Mouse (Mus musculus) heart, postnatal 14 days (tissue): Measurements from ENCODE around the gene Zfp708. TPM values are rescaled to one million over a fixed set of nuclear protein-coding genes. Genes with fewer than 3 reads are reported as not detected.
A peak's percentile ranks its signal among the peaks of the same experiment; 100 is the strongest.
"Not testable (repeated sequence)": the region's sequence is repeated elsewhere in the genome, so short reads cannot be mapped to it uniquely, and the experiment has no call there.

ENCODE experiments used
- DNase-seq, 2 experiments: peaks; one replicate each; pipeline ENCODE4 v3.0.0; 2021 to 2022
- intact Hi-C: fragments of 180-260 bp; cut with DNase I; formaldehyde crosslinking; loops from one replicate; pipeline ENCODE4 v1.15.1; 2025
- long read RNA-seq, 2 experiments: library from polyadenylated mRNA; stranded (forward); transcript quantifications; one replicate each; pipeline ENCODE4 v2.0.0; 2021
- total RNA-seq, 2 experiments: library from RNA; stranded (reverse); gene quantifications; 2 replicates each; pipeline ENCODE4 v1.2.3; 2021

Zfp708 gene
- 1 to 10 TPM in 1 of 2 experiments, under 1 TPM in 1; 1.00 to 1.4 TPM for total RNA-seq
- long read RNA-seq, experiment 1, partial matches to known transcripts = 0 of 1 reads
- long read RNA-seq, experiment 1, other reads (novel, unspliced or antisense) = 0 of 1 reads
- long read RNA-seq, experiment 2, partial matches to known transcripts = 0 of 1 reads
- long read RNA-seq, experiment 2, other reads (novel, unspliced or antisense) = 0 of 1 reads

DNA sequence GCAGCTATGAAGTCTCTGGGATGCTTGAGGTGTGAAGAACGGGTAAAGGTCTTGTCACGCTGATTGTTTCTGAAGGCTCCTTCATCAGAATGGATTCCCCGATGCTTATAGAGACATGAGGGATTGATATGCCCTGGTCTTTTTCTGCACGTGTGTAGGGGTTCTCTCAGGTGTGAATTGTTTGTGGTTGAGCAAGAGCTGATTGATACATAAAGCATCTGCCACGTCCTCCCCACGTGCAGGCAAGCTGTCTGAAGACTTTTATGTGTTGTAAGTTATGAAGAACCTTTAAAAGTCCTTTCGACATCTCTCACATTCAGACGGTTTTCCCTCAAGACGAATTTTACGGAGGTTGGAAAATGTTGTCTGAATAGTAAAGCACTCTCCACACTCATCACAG lies at the start of gene Zfp708:
Gene Zfp708 (minus strand): TSS at position 101 of the 400 bp plus-strand sequence.
- no peak for DNase-seq
- intact Hi-C loops = no loop called here

DNA sequence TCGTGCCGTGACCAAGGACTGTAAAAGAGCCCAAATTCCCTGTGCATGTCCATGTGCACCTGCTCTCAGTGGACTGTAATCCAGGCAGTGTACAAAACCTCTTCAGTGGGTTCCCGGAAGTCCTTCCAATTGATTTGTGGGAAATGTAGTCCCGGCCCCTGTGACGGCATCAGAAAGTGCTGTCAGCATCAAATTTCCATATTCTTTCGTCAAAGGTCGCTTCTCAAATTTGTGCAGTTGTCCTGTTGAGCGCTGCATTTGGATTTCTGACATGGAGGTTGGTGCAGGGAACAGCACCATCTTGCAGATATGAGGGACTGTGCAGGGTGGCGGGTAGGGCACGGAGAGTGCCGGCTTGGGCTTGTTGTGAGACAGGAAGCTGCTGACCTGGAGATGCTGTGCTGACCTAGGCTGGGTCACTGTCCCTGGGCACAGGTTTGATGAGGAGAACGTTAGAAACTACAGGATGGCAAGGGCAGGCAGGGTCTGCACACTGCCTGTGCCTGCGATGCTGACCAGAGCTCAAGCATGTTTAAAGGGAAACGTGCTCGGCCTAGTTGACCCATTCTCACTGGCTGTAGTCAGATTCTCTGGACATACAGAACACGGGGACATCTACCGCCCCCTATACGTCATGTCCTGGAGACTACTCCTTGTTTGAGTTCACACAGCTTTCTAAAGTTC lies 30.4 kb upstream of the Zfp708 start:
- DNase-seq = peak; percentile 64 to 85
- intact Hi-C loops = loop anchor here (5.0 to 10.0 kb wide), 2 partner anchors 46 to 177 kb away; partner anchors contain the start of gene Zfp457

DNA sequence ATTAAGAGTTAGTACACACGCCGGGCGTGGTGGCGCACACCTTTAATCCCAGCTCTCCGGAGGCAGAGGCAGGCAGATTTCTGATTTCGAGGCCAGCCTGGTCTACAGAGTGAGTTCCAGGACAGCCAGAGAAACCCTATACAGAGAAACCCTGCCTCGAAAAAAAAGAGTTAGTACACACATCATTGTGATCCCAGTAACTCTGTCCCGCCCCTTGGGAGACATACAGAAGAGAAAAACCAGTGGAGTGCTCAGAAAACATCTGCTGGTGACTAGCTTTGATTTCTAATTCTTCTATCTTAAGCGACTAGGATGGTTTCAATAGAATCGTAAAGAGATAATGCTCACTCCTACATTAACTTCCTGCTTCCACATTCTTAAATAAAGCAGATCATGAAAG lies 29.7 kb upstream of the Zfp708 start:
- not testable (repeated sequence) for DNase-seq
- intact Hi-C loops = loop anchor here (5.0 to 10.0 kb wide), 2 partner anchors 45 to 177 kb away; partner anchors contain the start of gene Zfp457

DNA sequence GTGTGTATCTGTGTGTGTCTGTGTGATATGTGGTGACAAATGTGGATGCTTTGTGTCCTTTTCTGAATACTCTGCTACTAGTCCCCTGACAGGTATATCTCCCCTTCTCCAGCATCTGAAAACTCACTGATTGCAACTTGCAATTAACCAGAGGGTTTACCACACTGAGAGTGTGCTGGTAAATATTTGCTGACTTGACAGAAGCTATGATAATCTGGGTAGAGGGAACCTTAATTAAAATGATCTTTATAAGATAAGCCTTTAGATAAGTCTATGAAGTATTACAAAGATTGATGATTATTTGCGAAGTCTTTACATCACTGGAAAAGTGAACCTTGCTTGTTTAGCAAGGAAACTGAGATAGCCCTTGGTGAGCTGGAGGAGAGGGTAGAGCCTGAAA lies 26.7 kb upstream of the Zfp708 start:
- no peak for DNase-seq
- intact Hi-C loops = loop anchor here (10.0 kb wide), 1 partner anchor 180 kb away; the partner anchor contains the start of gene Zfp457

DNA sequence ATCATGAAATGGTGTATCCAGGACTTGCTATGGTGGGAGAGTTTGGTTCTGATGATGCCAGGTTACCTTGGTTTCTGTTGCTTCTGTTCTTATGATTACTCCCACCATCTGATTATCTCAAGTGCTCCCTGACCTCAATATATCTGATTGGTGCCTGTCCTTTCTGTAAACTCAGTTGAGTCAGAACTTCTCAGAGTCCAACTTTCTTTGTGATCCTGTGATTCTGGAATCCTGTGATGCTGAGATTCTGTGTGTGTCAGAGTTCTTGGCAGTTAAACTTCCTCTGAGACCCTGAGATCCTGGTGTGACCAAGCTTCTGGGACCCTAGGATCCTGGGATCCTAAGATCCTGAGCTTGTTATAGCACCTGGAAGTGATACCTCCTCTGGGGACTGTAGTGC lies 23.6 kb upstream of the Zfp708 start, which contains the start of gene Zfp759:
Gene Zfp759 (plus strand): TSS at position 301 of the 400 bp plus-strand sequence.
- not testable (repeated sequence) for DNase-seq
- intact Hi-C loops = loop anchor here (10.0 kb wide), 1 partner anchor 183 kb away; the partner anchor contains the start of gene Zfp457

DNA sequence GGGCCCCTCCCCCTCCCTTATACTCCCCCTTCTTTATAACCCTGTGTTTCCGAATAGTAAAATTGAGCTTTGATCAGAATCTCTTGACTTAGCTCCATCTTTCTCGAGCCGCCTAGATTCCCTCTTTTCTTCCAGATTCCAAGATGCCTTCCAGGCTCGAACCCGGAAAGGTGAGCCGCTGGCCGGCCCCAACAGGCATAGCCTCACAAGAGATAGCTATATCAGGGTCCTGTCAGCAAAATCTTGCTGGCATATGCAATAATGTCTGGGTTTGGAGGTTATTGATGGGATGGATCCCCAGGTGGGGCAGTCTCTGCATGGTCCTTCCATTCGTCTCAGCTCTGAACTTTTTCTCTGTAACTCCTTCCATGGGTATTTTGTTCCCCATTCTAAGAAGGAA lies 18.4 kb upstream of the Zfp708 start, which contains the start of gene Rslcan18:
Gene Rslcan18 (minus strand): TSS at position 101 of the 400 bp plus-strand sequence.
- DNase-seq, intact Hi-C loops: not testable (repeated sequence)

DNA sequence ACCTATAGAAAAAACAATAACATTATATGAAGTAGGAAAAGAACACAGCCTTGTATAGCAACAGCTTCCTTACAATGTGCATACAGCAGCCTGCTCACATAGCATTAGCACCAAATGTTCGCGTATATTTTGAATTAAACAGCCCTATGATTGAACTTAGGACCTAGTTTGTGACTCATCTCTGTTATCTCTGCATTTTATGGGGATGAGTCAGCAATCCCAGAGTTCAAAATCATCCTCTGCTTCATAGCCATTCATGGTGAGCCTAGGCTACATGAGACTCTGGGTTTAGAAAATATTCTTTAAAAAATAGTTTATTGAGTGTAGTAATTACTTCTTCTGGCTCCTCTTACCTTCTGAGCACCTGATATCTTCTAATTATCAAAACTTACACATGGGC lies 15.5 kb upstream of the Zfp708 start:
- no peak for DNase-seq
- intact Hi-C loops = no loop called here

DNA sequence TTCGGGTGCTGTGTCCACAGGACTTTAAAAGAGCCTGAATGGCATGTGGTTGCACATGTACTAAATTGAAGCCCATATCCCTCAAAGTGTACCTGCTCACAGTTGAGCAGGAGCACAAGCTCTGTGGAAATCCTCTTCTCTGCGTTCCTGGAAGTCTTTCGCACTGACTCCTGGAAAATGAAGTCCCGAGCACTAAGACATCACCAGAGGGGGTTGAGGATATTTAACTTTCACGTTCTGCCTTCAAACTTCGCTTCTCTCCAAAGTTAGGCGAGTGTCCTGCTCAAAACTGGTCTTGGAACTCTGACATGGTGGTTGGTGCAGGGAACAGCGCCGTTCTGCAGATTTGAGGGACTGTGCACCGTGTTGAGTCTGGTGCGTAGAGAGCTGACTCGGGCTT lies 14.3 kb upstream of the Zfp708 start:
- intact Hi-C loops = no loop called here
- peak in 1 of 2 experiments; percentile 15 for DNase-seq

DNA sequence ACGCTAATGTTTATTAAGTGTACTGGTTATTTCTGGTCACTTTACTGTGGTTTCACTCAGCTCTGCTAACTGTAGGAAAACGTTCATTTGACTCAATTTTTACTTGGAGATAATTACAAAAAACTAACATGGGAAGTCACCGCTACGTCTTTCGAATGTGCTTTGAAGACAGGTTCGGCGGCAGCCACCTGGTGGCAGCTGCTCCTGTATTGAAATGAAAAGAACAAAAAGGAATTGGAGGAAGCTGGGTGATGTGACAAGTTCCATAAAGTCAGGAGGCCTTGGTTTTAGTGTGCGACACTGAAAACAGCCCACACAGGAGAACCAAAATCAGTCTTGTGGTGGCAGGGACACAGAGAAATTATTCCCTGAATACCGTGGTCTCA lies 11.0 kb upstream of the Zfp708 start:
- peak in 1 of 2 experiments; percentile 7 for DNase-seq
- intact Hi-C loops = loop anchor here (1.0 to 5.0 kb wide), 2 partner anchors 28 to 107 kb away; no protein-coding TSS in a partner anchor

DNA sequence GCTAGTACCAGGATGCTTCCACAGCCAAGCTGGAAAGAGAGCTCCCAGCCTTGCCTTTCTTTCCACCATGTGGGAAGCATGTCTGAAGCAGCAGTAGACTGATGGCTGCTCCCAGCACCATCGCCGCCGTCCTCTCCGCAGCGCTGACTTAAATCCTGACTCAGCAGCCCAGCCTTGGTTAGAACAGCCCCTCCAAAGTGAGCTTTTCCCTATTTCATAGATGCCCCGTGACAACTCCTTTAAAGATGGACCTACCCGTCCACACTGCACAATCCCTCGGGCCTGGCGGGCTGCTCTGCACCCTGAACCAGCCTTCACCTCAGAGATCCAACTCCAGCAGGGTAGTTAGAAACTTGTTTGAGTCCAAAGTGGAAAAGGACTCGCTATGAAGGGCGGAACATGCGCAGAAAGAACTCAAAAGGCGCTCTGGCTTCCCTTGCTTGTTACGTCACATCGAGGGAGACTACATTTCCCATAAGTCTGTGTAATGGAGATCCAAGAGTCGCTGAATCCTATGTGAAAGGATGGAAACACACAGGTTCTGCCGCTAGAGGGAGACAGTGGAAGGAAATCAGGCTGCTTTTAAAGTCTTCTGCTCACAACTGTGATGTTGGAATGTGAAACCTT lies 10.5 kb upstream of the Zfp708 start, which contains the start of gene Gm28557:
Gene Gm28557 (minus strand): TSS at position 411 of the 627 bp plus-strand sequence.
- intact Hi-C loops = loop anchor here (1.0 to 5.0 kb wide), 2 partner anchors 27 to 106 kb away; no protein-coding TSS in a partner anchor
- DNase-seq = peak; percentile 82 to 92

DNA sequence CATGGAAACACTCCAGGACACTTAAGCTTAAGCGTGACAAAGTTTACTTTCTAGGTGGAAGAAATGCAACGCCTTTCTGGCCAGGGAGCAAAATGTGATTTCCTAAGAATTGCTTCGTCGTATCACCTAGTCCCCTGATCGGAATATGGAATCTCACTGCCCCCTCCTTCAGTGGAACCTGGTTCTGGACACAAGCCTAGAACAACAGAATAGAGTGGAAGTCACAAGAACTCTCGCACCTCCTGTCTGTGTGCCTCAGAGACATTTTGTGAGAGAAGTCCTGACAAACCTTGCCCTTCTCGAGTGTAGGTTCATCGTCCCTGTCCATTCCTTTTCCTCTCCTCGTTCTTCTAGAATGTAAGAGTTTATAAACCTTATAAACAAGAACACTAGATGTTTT lies 9.9 kb upstream of the Zfp708 start:
- intact Hi-C loops = loop anchor here (1.0 to 5.0 kb wide), 2 partner anchors 26 to 105 kb away; no protein-coding TSS in a partner anchor

DNA sequence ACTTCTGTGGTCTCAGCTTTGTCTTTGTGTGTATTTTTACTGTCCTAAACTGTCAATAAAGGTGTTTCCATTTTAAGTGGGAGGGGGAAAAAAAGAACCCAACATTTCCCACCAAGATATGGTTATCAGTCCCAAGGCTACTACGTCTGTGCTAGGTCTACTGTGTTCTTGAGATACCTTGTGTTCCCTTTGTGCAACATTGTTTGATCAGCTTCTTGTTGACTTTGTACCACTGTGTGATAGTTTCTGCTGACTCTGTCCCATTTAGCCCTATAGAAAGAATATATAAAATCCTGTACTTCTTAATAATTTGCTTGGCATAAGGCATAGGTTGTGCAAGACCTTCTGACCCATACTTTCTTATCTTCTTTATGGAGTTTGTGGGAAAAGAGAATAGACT lies 7.6 kb downstream of the Zfp708 start:
- intact Hi-C loops = no loop called here
- no peak for DNase-seq

More for the DNA sequence above, 9.9 kb upstream of the Zfp708 start:
- no peak for DNase-seq

DNA sequence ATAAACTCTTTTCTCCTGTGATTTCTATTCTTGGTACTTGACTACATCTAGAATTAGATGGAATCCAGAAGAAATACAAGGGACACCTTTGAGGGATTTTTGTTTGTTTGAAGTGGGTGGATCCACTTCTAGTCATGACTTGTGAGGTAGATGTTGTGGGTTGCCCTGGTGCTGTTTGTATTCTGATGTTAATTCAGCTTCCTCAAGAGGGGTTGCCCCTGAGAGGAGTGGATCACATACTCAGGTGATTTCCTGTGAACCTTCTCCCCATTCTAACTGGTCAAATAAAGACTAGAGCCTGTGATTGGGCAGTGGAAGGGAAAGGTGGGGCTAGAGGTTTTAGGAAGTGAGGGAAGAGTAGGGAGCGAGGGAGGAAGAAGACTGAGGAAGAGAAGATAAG lies 15.8 kb downstream of the Zfp708 start:
- DNase-seq = no peak
- intact Hi-C loops = loop anchor here (1.0 to 5.0 kb wide), 2 partner anchors 26 to 45 kb away; partner anchors contain the start of gene Gm28557

DNA sequence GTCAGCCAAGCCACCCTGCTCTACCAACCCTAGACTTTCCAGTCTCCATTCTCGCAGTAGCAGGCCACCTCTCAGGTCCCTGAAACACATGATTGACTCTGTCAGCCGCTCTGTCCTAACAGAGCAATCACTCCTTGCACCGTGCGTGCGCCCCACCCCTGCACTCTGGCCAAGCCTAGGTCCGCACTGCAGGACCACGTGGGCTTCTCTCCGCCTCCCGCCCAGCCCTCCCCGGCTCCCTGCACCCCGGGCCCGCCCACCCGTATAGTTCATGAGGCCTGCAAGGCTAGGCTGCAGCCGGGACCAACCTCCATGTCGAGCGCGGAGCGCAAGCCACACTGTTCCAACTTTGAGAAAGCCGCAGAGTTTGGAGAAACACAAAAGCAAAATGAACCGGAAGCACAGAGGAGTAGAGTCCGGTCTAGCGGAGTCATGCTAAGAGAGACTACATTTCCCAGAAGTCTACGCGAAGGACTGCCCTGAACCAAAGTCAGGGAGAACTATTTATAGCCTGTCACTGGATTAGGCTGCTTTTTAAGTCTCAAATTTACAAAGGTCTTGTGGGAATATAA lies 16.5 kb downstream of the Zfp708 start:
- peak; percentile 76 to 79 for DNase-seq
- intact Hi-C loops = loop anchor here (1.0 to 5.0 kb wide), 2 partner anchors 27 to 46 kb away; partner anchors contain the start of gene Gm28557

DNA sequence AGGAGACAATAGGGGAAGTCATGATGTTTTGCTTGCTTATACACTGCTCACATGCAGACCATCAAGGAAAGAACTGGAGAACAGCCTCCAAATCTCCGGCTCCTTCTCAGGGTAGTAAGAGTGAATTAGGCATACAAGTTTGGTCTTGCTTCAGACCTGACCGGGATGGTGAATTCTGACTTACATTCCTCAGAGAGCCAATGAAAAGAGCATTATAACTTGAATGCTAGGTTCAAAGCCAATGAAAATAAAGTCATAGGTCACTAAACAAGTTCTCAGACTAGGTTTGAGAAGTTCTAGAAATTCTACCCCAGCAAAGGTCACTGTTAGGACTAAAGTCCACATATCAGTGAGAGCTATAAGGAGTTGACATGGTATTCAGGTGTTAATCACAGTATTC lies 20.5 kb downstream of the Zfp708 start:
- intact Hi-C loops = no loop called here
- no peak for DNase-seq

DNA sequence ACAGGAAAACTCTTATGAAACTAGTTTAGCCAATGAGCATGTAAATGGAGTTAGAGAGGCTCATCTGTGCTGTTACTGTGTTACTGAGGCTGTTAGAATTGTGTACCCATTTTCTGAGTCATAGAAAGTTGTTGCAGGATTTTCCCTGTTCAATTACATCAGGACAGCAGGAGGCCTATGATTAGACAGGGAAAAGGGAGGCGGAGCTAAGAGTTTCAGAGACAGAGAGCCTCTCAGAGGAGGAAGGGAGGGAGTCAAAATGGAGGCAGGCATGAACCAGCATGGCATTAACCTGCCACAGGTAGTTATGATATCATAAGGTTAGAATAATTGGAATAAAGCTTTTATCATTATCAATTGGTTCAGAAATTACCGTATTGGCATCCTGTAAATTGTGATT lies 25.0 kb downstream of the Zfp708 start:
- intact Hi-C loops = no loop called here

DNA sequence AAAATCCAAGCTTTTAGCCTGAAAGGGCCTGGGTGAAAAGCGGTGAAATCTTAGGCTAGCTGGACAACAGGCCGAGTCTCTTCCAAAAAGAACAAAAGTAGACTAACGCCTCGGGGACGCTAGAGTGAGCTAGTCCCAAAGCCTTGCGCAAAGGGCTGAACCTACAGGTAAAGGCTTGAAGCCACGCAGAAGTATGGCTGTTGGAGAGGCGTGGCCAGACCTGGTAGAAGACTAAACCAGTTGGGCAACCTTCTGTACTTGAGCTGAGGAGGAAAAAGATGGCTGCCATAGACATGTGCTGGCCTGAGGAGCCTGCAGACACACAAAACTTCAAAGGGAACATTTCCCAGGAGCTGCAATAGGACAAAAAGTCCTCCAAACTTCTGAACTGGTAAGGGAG lies 32.4 kb downstream of the Zfp708 start:
- no peak for DNase-seq
- intact Hi-C loops = no loop called here

More for the DNA sequence above, 25.0 kb downstream of the Zfp708 start:
- DNase-seq = no peak

DNA sequence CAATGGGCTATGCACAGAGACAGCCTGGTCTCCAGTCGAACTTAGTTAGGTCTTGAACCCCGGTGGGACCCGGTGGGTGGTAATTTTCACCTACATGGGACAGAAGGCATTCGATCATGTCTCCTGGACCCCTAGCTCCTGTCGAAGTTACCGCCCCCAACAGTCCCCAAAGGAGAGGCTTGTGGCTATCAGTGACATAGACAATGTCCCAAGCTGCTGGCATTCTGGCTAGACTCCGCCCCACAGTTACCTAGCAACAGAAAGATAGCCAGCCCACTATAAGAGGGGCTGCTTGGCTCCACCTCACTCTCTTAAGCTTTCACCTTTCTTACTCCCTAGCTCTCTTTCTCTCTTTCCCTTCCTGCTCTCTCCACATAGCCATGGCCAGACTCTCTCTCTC lies 35.3 kb downstream of the Zfp708 start:
- intact Hi-C loops = no loop called here
- no peak for DNase-seq

DNA sequence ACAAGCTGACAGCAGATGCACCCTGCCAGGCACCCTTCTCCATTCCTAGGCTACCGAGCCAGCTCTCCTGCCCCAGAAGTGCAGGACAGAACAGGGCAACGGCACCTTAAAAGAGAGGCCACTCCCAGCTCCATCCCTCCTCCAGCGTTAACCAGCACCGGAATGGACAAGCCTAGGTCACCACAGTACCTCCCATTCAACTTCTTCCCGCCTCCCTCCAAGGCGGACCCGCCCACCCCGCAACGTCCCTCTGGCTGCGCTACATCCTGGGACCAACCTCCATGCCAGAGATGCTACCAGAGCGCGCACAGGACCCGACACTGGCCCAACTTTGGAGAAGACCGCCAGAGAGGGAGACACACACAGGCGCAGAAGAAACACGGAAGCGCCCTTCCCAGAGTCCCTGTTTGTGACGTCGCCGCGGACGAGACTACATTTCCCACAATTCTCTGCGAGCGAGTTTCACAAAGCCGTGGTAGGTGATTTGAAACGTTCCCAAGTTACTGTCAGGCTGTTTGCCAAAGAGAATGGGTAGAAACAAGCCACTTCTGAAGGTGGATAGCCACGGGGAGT lies 36.9 kb downstream of the Zfp708 start, which contains the start of gene Zfp712:
Gene Zfp712 (minus strand): TSS at position 385 of the 573 bp plus-strand sequence.
- intact Hi-C loops = no loop called here

More for the DNA sequence above, 36.9 kb downstream of the Zfp708 start, which contains the start of gene Zfp712:
- peak; percentile 88 to 93 for DNase-seq
